Mouse (Mus musculus) intestine, embryonic 14.5 days (tissue): ENCODE measurements around the gene Hdgfl3. TPM values are rescaled to one million over a fixed set of nuclear protein-coding genes. Genes with fewer than 3 reads are reported as not detected.

Experiments
- ATAC-seq: fragments of 200-750 bp; cut with Nextera tagmentation; replicated peaks from 2 replicates; pipeline ENCODE4 v1.8.0; 2017; ENCODE audit warnings: low read depth, moderate number of reproducible peaks, moderate TSS enrichment, moderate library complexity; ENCODE audit not compliant: low FRiP score, low TSS enrichment
- DNase-seq: peaks from one replicate; pipeline ENCODE4 v3.0.0-alpha.2; 2018; ENCODE audit warnings: low spot score
- H3K27ac ChIP-seq: fragments of 300-500 bp; sonication (generic); 2 replicates; pipeline ENCODE4 v1.5.1; 2014; ENCODE audit warnings: low read depth, mild to moderate bottlenecking, control low read depth
- H3K27me3 ChIP-seq: fragments of 300-500 bp; sonication (generic); replicated peaks from 2 replicates; pipeline ENCODE4 v1.6.1; 2014; ENCODE audit warnings: low read length, control low read depth; ENCODE audit not compliant: control insufficient read depth, insufficient read depth
- H3K36me3 ChIP-seq: fragments of 300-500 bp; sonication (generic); 2 replicates; pipeline ENCODE4 v1.6.1; 2014; ENCODE audit warnings: low read length, control low read depth; ENCODE audit not compliant: control insufficient read depth, insufficient read depth
- H3K4me1 ChIP-seq: fragments of 300-500 bp; sonication (generic); replicated peaks from 2 replicates; pipeline ENCODE4 v1.6.1; 2014; ENCODE audit warnings: low read length, control low read depth, mixed read lengths; ENCODE audit not compliant: control insufficient read depth, insufficient read depth
- H3K4me2 ChIP-seq: fragments of 300-500 bp; sonication (generic); 2 replicates; pipeline ENCODE4 v1.6.1; 2014; ENCODE audit warnings: low read length
- H3K4me3 ChIP-seq: fragments of 300-500 bp; sonication (generic); 2 replicates; pipeline ENCODE4 v1.5.1; 2014; ENCODE audit warnings: low read depth, low read length, control low read depth, mixed read lengths
- H3K9ac ChIP-seq: fragments of 300-500 bp; sonication (generic); 2 replicates; pipeline ENCODE4 v1.6.1; 2014; ENCODE audit warnings: mild to moderate bottlenecking, low read length
- H3K9me3 ChIP-seq: fragments of 300-500 bp; sonication (generic); 2 replicates; pipeline ENCODE4 v1.6.1; 2016; ENCODE audit warnings: low read length, control low read depth; ENCODE audit not compliant: control insufficient read depth
- WGBS: fragments of 180-500 bp; shearing (Covaris S2); extraction: QIAGEN DNeasy Blood & Tissue Kit; methylation state at CpG from one replicate; pipeline ENCODE4 v1.1.7; 2014; 5-methylcytosine and 5-hydroxymethylcytosine counted together
- polyA plus RNA-seq: library from polyadenylated mRNA; unstranded; fragments of >200 nt; fragmentation: Nextera tagmentation; extraction: Ambion mirVana; gene quantifications from 2 replicates; pipeline ENCODE4 v1.2.1, GENCODE M21; 2014

The Hdgfl3 gene
- polyA plus RNA-seq, 1 experiment from 2014 or later: 17.5 TPM

- H3K4me3 ChIP-seq: no peak overlapping the region
- ATAC-seq: no peak
- no peaks in the 10 kb centered on the region for H3K9me3 ChIP-seq
- no peaks in the 10 kb centered on the region for H3K27me3 ChIP-seq
- H3K27ac ChIP-seq: no peak overlapping the region
- WGBS: 50% methylated on average over 8 of the region's 8 CpGs
- H3K9ac ChIP-seq: no peak overlapping the region
- no peak for DNase-seq
- no peaks in the 10 kb centered on the region for H3K4me1 ChIP-seq
- H3K36me3 ChIP-seq: no peaks in the 10 kb centered on the region
- H3K4me2 ChIP-seq: no peak overlapping the region
Measured at GRCm38 (mm10) chr7:81846008-81846407, 88.3 kb downstream of the Hdgfl3 start.

DNA sequence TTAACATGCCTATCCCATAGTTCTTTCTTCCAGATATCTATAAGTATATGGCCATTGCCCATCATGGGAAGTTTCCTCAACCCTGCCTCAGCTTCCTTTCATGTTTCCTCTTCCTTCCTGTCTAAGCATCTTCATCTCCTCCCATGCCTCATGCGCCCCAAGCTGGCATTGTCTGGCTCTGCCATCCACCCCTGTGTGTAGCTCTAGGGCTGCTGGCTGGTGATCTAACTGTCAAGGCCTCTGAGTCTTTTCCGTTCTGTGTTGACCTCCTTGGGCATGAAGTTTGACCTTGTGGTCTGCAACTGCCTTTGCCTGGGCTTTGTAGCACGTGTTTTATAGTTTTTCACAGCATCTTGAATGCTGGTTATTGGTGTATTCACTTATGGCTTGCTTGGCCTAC lies 89.0 kb downstream of the Hdgfl3 start:
- Histone ChIP-seq H3K4me3 (no peak overlapping the region), H3K9ac (no peak overlapping the region), H3K27me3 (no peaks in the 10 kb centered on the region), H3K27ac (no peak overlapping the region), H3K4me2 (no peak overlapping the region), H3K36me3 (no peaks in the 10 kb centered on the region), H3K9me3 (no peaks in the 10 kb centered on the region), H3K4me1 (no peaks in the 10 kb centered on the region)
- 85% methylated on average over 3 of the region's 3 CpGs for WGBS
- DNase-seq: no peak
- ATAC-seq: no peak

GRCm38 (mm10) chr7:81844801-81845200 lies 89.5 kb downstream of the Hdgfl3 start:
- DNase-seq: no peak
- ATAC-seq: no peak
- Histone ChIP-seq H3K4me2 (no peak overlapping the region), H3K9me3 (no peaks in the 10 kb centered on the region), H3K27ac (no peak overlapping the region), H3K9ac (no peak overlapping the region), H3K27me3 (no peaks in the 10 kb centered on the region), H3K4me1 (no peaks in the 10 kb centered on the region), H3K36me3 (no peaks in the 10 kb centered on the region), H3K4me3 (no peak overlapping the region)
- 69% methylated on average over 11 of the region's 11 CpGs for WGBS

- no peaks in the 10 kb centered on the region for H3K4me1 ChIP-seq
- no peak overlapping the region for H3K4me2 ChIP-seq
- no peaks in the 10 kb centered on the region for H3K9me3 ChIP-seq
- no peaks in the 10 kb centered on the region for H3K36me3 ChIP-seq
- no peaks in the 10 kb centered on the region for H3K27me3 ChIP-seq
- H3K27ac ChIP-seq: no peak overlapping the region
- ATAC-seq (no peak), DNase-seq (no peak)
- 88% methylated on average over 8 of the region's 8 CpGs for WGBS
- H3K4me3 ChIP-seq: no peak overlapping the region
- no peak overlapping the region for H3K9ac ChIP-seq
Measured at GRCm38 (mm10) chr7:81843903-81844302, 90.4 kb downstream of the Hdgfl3 start.

DNA sequence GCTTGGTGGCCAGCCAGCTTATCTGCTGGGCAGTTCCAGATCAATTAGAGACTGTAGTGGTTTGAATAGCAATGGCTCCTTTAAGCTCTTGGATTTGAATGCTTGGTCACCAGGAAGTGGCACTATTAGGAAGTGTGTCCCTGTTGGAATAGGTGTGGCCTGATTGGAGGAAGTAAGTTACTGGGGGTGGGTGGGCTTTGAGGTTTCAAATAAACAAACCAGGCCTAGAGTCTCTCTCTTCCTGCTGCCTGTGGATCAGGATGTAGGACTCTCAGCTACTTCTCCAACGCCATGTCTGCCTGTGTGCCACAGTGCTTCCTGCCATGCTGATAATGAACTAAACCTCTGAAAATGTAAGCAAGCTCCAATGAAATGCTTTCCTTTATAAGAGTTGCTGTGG lies 91.3 kb downstream of the Hdgfl3 start:
- H3K4me2 ChIP-seq: no peak overlapping the region
- no peaks in the 10 kb centered on the region for H3K36me3 ChIP-seq

GRCm38 (mm10) chr7:81842141-81842540 lies 92.1 kb downstream of the Hdgfl3 start:
- 88% methylated on average over 7 of the region's 7 CpGs for WGBS
- ATAC-seq: no peak
- no peak for DNase-seq
- no peak overlapping the region for H3K4me3 ChIP-seq
- no peak overlapping the region for H3K4me2 ChIP-seq
- H3K27me3 ChIP-seq: no peaks in the 10 kb centered on the region
- no peaks in the 10 kb centered on the region for H3K36me3 ChIP-seq
- H3K9me3 ChIP-seq: no peaks in the 10 kb centered on the region
- H3K9ac ChIP-seq: no peak overlapping the region
- no peaks in the 10 kb centered on the region for H3K4me1 ChIP-seq
- no peak overlapping the region for H3K27ac ChIP-seq

More for the DNA sequence above, 91.3 kb downstream of the Hdgfl3 start:
- no peaks in the 10 kb centered on the region for H3K9me3 ChIP-seq
- WGBS: 44% methylated on average over 1 of the region's 1 CpGs
- no peaks in the 10 kb centered on the region for H3K27me3 ChIP-seq
- no peak overlapping the region for H3K9ac ChIP-seq
- no peak for DNase-seq
- H3K4me3 ChIP-seq: no peak overlapping the region
- H3K4me1 ChIP-seq: no peaks in the 10 kb centered on the region
- H3K27ac ChIP-seq: no peak overlapping the region
- no peak for ATAC-seq

GRCm38 (mm10) chr7:81841439-81841838 lies 92.8 kb downstream of the Hdgfl3 start:
- no peak for DNase-seq
- no peaks in the 10 kb centered on the region for H3K4me1 ChIP-seq
- H3K9me3 ChIP-seq: no peaks in the 10 kb centered on the region; the same call in 1 of the 2 replicates
- no peak overlapping the region for H3K27ac ChIP-seq
- H3K36me3 ChIP-seq: no peaks in the 10 kb centered on the region
- ATAC-seq: no peak
- no peaks in the 10 kb centered on the region for H3K27me3 ChIP-seq
- no peak overlapping the region for H3K4me3 ChIP-seq
- no peak overlapping the region for H3K9ac ChIP-seq
- WGBS: 81% methylated on average over 6 of the region's 6 CpGs
- H3K4me2 ChIP-seq: no peak overlapping the region

GRCm38 (mm10) chr7:81840661-81841181 lies 93.6 kb downstream of the Hdgfl3 start:
- Histone ChIP-seq H3K4me2 (no peak overlapping the region), H3K4me1 (no peaks in the 10 kb centered on the region), H3K27ac (no peak overlapping the region), H3K36me3 (no peaks in the 10 kb centered on the region), H3K27me3 (no peaks in the 10 kb centered on the region), H3K9me3 (no peaks in the 10 kb centered on the region; the same call in 1 of the 2 replicates), H3K9ac (no peak overlapping the region), H3K4me3 (no peak overlapping the region)
- no peak for ATAC-seq
- DNase-seq: no peak
- whole genome bisulfite sequencing: 55% methylated on average over 7 of the region's 7 CpGs

GRCm38 (mm10) chr7:81839746-81840145 lies 94.5 kb downstream of the Hdgfl3 start:
- Histone ChIP-seq H3K36me3 (no peaks in the 10 kb centered on the region), H3K27ac (no peak overlapping the region), H3K4me3 (no peak overlapping the region), H3K27me3 (no peaks in the 10 kb centered on the region), H3K9ac (no peak overlapping the region), H3K4me1 (no peaks in the 10 kb centered on the region), H3K9me3 (no peaks in the 10 kb centered on the region; the same call in 1 of the 2 replicates), H3K4me2 (no peak overlapping the region)
- peak; percentile 33 for DNase-seq
- no peak for ATAC-seq
- 57% methylated on average over 6 of the region's 6 CpGs for WGBS
